Mouse (Mus musculus) heart, postnatal 36 days (tissue): Measurements from ENCODE around the gene Bckdhb. TPM values are rescaled to one million over a fixed set of nuclear protein-coding genes. Genes with fewer than 3 reads are reported as not detected.
"Not testable (repeated sequence)": the region's sequence is repeated elsewhere in the genome, so short reads cannot be mapped to it uniquely, and the experiment has no call there.

Experiments
- DNase-seq, 2 experiments: peaks; one replicate each; pipeline ENCODE4 v3.0.0; 2021 to 2022
- intact Hi-C: fragments of 180-260 bp; cut with DNase I; formaldehyde crosslinking; loops from one replicate; pipeline ENCODE4 v1.15.1; 2025
- total RNA-seq, 2 experiments: library from RNA; stranded (reverse); gene quantifications; 2 replicates each; pipeline ENCODE4 v1.2.3; 2021

Gene Bckdhb
- total RNA-seq, 2 experiments from 2014 or later: 85.1 to 112 TPM

DNA sequence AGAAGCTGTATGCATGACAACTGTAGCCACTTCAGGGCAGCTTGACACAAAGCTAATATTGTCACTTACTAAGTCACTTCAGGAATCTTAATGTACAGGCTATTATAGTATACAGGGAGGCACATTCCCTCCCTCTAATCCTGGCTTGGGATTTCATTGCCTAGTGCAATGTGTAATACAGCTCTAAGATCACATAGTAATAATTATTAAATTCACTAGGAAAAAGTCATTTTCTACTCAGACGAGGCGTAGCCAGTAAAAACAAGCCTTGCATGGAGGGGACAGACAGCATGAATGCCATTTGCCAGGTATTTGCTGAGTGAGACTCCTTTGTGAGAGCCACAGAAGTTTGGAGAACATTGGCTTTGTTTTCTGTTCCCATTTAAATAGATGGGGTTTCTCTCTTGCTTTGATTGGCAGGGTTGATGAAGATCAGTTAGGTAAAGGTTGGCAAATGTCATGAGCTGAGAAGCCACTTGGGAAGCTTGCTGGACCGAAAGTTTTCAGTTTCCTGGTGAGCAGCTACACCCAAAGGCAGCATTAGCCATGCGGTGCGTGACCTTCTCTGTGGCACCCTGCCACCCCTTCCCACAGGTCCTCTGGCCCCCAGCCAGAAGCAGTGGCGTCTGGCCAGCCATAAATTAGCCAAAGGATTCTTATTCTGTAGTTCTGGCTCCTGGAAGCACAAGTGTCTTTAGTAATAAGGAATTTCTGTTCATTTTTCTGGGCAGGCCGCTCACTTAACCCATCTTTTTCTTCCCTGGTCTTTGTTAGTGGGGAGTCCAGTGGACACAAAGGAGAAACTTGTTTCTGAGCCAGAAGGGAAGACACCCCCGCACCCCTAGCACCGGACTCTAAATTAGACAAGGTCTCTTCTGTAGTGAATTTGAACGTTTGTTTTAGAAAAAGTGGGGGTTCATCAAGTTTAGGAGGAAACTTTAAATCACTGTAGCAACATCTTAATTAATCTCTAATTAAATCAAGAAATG lies 37.4 kb downstream of the Bckdhb start:
- DNase-seq: peak; percentile 63 to 74

GRCm38 (mm10) chr9:83963296-83963695 lies 38.4 kb downstream of the Bckdhb start:
- no peak for DNase-seq
- intact Hi-C loops: loop anchor here (10.0 kb wide), 1 partner anchor 1622 kb away; no protein-coding TSS in a partner anchor

More for the DNA sequence above, 37.4 kb downstream of the Bckdhb start:
- intact Hi-C loops: loop anchor here (10.0 kb wide), 1 partner anchor 1622 kb away; no protein-coding TSS in a partner anchor

- peak in 1 of 2 experiments; percentile 29 for DNase-seq
- intact Hi-C loops: loop anchor here (10.0 kb wide), 1 partner anchor 1620 kb away; no protein-coding TSS in a partner anchor
Measured at GRCm38 (mm10) chr9:83964376-83964775, 39.4 kb downstream of the Bckdhb start.

GRCm38 (mm10) chr9:83967439-83968050 lies 42.6 kb downstream of the Bckdhb start:
- intact Hi-C loops: loop anchor here (10.0 kb wide), 1 partner anchor 1617 kb away; no protein-coding TSS in a partner anchor
- no peak for DNase-seq

DNA sequence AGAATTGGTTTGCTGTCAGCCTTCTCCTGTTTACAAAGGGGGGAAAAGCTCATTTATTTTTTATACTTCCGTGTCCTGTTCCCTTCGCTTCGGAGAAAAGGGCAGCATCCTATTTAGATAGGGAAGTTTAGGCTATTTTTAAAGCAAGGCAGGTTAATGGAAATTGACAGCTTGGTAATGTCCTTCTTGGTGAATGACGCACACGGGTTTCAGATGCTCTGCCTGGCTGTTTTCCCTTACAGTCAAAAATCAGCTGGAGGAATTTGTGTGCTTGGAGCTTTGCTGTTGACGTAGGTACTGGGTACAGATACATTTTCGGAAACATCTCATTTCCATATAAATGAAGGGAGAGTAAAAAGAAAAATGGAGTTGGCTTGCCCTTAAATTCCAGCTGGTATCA lies 44.4 kb downstream of the Bckdhb start:
- DNase-seq: no peak
- intact Hi-C loops: loop anchor here (10.0 kb wide), 1 partner anchor 1615 kb away; no protein-coding TSS in a partner anchor

- intact Hi-C loops: no loop called here
Measured at GRCm38 (mm10) chr9:83973467-83973866, 48.5 kb downstream of the Bckdhb start.

GRCm38 (mm10) chr9:83975811-83976210 lies 50.9 kb downstream of the Bckdhb start:
- intact Hi-C loops: no loop called here
- DNase-seq: no peak

More at GRCm38 (mm10) chr9:83973467-83973866, 48.5 kb downstream of the Bckdhb start:
- DNase-seq: no peak

GRCm38 (mm10) chr9:83981234-83981633 lies 56.3 kb downstream of the Bckdhb start:
- intact Hi-C loops: no loop called here
- DNase-seq: no peak

DNA sequence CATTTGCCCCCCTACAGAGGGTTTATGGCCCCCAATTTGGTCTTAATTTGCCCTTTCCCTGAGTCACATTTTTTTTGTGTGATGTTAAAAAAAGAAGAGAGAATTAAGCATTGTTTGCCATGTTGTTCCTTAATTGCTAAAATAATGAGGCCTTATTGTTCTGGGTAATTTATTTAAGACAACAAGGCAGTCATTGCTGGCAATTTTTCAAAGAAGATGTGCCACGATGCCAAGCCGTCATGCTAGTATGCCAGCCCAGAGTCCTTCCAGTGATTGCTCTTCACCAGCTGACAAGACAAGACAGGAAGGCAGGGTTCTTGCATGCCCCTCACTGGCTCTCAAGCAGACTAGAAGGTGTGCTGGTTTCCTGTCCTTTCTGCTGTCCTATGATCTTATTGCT lies 84.0 kb downstream of the Bckdhb start:
- intact Hi-C loops: no loop called here
- no peak for DNase-seq

GRCm38 (mm10) chr9:84011146-84011545 lies 86.2 kb downstream of the Bckdhb start:
- intact Hi-C loops: no loop called here
- DNase-seq: no peak

DNA sequence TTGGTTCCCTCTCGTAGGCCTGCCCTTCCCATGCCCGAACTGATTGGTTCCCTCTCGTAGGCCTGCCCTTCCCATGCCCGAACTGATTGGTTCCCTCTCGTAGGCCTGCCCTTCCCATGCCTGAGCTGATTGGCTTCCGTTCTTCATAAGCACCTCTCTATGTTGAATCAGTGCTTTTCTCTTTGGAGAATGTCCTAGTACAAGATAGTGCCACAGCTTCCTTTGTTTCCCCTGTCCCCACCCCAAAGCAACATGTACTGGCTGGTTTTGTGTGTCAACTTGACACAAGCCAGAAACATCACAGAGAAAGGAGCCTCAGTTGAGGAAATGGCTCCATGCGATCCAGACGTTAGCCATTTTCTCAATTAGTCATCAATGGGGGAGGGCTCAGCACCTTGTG lies 93.2 kb downstream of the Bckdhb start:
- DNase-seq, intact Hi-C loops: not testable (repeated sequence)

- no peak for DNase-seq
- intact Hi-C loops: loop anchor here (5.0 to 10.0 kb wide), 2 partner anchors 225 to 1308 kb away; partner anchors contain the start of gene Tent5a
Measured at GRCm38 (mm10) chr9:84019627-84020026, 94.7 kb downstream of the Bckdhb start.

GRCm38 (mm10) chr9:84021189-84021588 lies 96.2 kb downstream of the Bckdhb start:
- intact Hi-C loops: loop anchor here (5.0 to 10.0 kb wide), 2 partner anchors 224 to 1306 kb away; partner anchors contain the start of gene Tent5a
- no peak for DNase-seq

DNA sequence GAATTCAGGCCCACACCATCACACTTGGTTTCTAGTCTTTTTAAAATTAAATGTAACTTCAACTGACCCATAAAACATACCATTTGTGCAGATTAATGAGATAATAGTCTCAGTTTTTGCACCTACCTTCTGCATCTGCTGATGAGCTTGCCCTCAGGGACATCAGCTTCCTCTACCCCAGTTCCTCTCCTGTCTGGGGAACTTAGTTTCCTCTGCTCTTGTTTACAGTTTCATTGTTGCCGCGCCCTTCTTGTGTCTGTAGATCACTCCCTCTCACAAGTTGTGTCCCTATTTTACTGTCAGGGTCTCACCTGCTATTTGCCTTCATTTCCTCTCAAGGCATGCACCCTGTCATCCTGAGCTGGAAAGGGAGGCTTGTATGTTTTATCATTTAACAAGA lies 103.2 kb downstream of the Bckdhb start:
- intact Hi-C loops: loop anchor here (10.0 kb wide), 1 partner anchor 217 kb away; no protein-coding TSS in a partner anchor
- DNase-seq: no peak

DNA sequence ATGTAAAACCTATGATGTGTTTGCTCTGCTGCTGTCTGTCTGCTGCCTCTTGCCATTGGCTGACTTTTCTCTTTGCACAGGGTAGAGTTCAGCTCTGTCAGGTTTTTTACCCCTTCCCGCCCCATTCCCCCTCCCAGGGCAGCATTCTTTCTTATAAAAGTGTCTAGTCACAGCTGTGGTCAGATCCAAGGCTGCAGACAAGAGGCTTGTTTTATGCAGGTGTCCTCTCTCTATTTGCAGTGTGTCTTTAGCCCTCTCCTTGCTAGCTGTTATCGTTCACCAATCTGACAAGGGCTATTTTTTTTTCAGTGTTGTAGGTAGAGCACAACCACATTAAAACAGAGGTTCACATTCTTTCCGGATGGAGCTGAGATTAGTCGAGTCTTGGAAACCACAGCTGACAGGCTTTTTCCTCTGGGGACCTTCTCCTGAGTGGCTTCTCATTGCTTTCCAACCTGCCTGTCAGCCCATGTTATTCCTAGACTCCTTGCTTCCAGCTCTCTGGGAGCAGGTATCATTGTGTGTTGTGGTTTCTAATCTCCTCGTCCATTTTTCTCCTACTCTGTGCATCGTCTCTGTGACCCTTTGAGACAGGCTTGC lies 105.8 kb downstream of the Bckdhb start:
- intact Hi-C loops: no loop called here
- DNase-seq: no peak

GRCm38 (mm10) chr9:84031406-84031805 lies 106.5 kb downstream of the Bckdhb start:
- intact Hi-C loops: no loop called here
- DNase-seq: no peak

DNA sequence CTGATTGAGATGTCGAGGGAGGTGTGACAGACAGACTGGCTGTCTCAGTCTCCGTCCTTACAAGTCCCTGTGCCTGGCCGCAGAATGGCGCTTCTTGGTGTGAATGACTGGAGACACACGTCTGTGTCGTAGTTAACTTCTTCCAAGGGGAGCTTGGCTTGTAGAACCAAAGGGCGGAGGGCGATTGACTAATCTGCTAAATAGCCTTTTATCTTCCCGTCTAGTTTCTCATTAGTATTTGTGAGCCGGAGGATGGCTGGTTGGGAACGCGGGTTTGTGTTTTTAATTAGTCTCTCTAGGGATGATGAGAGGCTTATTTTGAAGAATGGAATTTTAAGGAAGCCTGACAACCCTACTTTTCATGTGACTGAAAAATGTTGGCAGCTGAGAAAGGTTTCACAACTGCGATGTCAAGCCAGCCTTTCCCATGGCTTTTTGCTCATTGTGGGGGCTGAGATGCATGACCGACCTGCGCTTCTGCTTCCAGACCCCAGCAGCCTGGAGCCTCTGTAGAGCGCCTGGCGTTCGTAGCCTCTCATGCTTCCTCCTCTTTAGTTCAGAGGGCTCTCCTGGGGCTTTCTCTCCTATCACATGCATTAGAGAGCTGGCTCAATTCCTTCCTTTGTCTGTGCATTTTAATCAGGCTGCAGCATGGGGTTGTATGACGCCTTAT lies 107.9 kb downstream of the Bckdhb start:
- intact Hi-C loops: no loop called here
- peak; percentile 13 to 29 for DNase-seq

DNA sequence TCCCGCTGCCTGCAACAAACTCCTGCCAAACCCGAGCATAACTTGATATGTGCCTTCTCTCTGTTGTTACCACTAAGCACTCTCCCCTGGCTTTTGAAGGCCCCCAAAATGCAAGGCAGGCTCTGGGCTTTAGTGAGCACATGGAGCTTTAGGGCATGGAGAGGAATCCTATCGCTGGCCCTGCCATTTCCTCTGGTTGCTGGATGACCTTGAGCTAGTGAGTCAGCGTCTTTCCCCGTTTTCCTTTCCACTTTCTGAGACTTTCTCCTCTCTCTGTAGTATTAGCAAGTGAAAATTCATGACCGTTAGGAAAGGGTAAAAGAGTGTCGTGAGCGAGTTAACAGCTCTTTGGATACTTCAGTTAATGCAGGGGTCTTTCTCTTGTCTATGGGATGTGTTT lies 111.1 kb downstream of the Bckdhb start:
- no peak for DNase-seq
- intact Hi-C loops: no loop called here

DNA sequence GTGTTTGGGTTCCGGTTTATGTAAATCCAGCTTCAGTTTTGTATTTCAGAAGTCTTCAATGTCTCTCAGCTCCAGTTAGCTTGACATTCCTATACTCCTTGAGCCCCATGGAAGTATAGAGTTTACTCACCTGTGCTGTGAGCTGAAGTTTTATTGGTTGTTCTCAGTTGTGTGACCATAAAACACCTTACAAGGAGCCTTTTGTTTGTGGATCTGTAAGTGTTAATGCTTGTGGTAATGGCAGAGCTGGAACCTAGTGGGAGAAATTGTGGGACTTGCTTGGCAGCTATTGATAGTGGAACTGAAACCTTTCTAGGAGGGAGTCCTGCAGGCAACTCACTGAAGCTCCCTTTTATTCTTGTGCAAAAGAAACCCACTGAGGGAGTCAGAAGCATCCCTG lies 112.3 kb downstream of the Bckdhb start:
- no peak for DNase-seq
- intact Hi-C loops: no loop called here

DNA sequence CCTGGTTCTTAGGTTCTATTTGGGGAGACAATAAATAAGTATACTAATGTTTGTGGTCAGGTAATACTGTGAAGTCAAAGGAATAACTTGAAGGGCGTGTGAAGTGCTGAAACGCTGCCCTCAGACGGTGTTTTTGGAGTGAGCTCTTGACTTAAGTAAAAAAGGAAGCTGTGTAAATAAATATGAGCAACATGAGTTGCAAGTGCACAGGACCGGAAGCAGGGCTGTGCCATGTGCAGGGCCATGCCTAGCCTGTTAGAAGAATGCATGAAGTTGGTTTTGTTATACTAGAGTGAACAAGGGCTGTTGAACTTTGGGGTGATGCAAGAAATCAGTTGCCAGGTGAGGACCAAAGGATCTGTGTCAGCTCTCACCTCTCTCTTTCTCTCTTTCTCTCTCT lies 114.0 kb downstream of the Bckdhb start:
- intact Hi-C loops: no loop called here

More for the DNA sequence above, 114.0 kb downstream of the Bckdhb start:
- no peak for DNase-seq
